Mouse (Mus musculus) heart, adult 2 months (tissue): ENCODE results near the gene Atad5. TPM values are rescaled to one million over a fixed set of nuclear protein-coding genes. Genes with fewer than 3 reads are reported as not detected.

Experiments
- DNase-seq, 2 experiments: peaks; one replicate each; pipeline ENCODE4 v3.0.0; 2021
- H3K27ac ChIP-seq: fragments of 200-600 bp; 2 replicates; pipeline ENCODE4 v1.8.1; 2022
- H3K27me3 ChIP-seq: fragments of 200-500 bp; 2 replicates; pipeline ENCODE4 v1.6.1; 2012; ENCODE audit warnings: mild to moderate bottlenecking, low read length, inconsistent platforms, mixed read lengths; ENCODE audit not compliant: control insufficient read depth, insufficient read depth
- H3K36me3 ChIP-seq: fragments of 200-500 bp; 2 replicates; pipeline ENCODE4 v1.6.1; 2012; ENCODE audit warnings: low read length, inconsistent platforms; ENCODE audit not compliant: control insufficient read depth, insufficient read depth
- H3K4me1 ChIP-seq: fragments of 200-500 bp; 2 replicates; pipeline ENCODE4 v1.6.1; 2011; ENCODE audit warnings: low read length; ENCODE audit not compliant: control insufficient read depth, insufficient read depth
- H3K4me3 ChIP-seq: fragments of 200-600 bp; 2 replicates; pipeline ENCODE4 v1.8.1; 2022
- H3K79me2 ChIP-seq: fragments of 200-500 bp; replicated peaks from 2 replicates; pipeline ENCODE4 v1.6.1; 2012; ENCODE audit warnings: mild to moderate bottlenecking, inconsistent platforms, low read length, moderate library complexity, mixed read lengths; ENCODE audit not compliant: control insufficient read depth, insufficient read depth
- H3K9ac ChIP-seq: fragments of 200-500 bp; 2 replicates; pipeline ENCODE4 v1.6.1; 2012; ENCODE audit warnings: low read depth, mild to moderate bottlenecking, control low read depth, inconsistent platforms, low read length, mixed read lengths
- CTCF ChIP-seq: fragments of 200-600 bp; IDR thresholded peaks from 2 replicates; pipeline ENCODE4 v1.8.1; 2022; ENCODE audit warnings: antibody characterized with exemption, mild to moderate bottlenecking, moderate library complexity
- EP300 ChIP-seq: fragments of 200-500 bp; IDR thresholded peaks from 2 replicates; pipeline ENCODE4 v1.6.1; 2011; ENCODE audit warnings: low read depth, low read length, control low read depth; ENCODE audit not compliant: insufficient read depth
- POLR2A ChIP-seq: fragments of 200-500 bp; IDR thresholded peaks from 2 replicates; pipeline ENCODE4 v1.6.1; 2011; ENCODE audit warnings: mild to moderate bottlenecking, low read depth, low read length, control low read depth; ENCODE audit not compliant: insufficient read depth
- WGBS: fragments of 180-500 bp; shearing (Covaris S2); methylation state at CpG from one replicate; pipeline ENCODE4 v1.1.7; 2018; 5-methylcytosine and 5-hydroxymethylcytosine counted together
- intact Hi-C: fragments of 180-260 bp; cut with DNase I; formaldehyde crosslinking; loops from one replicate; pipeline ENCODE4 v1.15.1; 2025
- long read RNA-seq: library from polyadenylated mRNA; stranded (forward); transcript quantifications from one replicate; pipeline ENCODE4 v2.0.0, GENCODE M21; 2021
- polyA plus RNA-seq: library from polyadenylated mRNA; depleted of rRNA; stranded (reverse); fragments of >200 nt; gene quantifications from 2 replicates; pipeline ENCODE4 v1.2.3, GENCODE M21; 2012; rRNA removed
- total RNA-seq, 2 experiments: library from RNA; stranded (reverse); gene quantifications; 2 replicates each; pipeline ENCODE4 v1.2.3; 2021

Atad5 gene
- under 1 TPM; 0.70 to 0.84 TPM for total RNA-seq
- polyA plus RNA-seq: 0.27 and 0.44 TPM in 2 replicates
- long read RNA-seq: 0 reads

- Histone ChIP-seq H3K9ac (peak within 1 kb of the TSS; percentile 66), H3K27me3 (no peaks in the 10 kb centered on the region), H3K4me3 (peak within 1 kb of the TSS; percentile 97), H3K36me3 (no peaks in the 10 kb centered on the region), H3K4me1 (no peaks in the 10 kb centered on the region; the same call in 1 of the 2 replicates), H3K27ac (peak within 1 kb of the TSS; percentile 67), H3K79me2 (no peaks in the 10 kb centered on the region)
- peak; percentile 90 to 96 for DNase-seq
- intact Hi-C loops: loop anchor here (5.0 kb wide), 2 partner anchors 53 to 93 kb away; partner anchors contain the start of genes Rnf135 and Tefm
- WGBS: 3% methylated on average over 57 of the region's 57 CpGs
- TF ChIP-seq POLR2A: no peak; the same call in 1 of the 2 replicates
- TF ChIP-seq EP300: peak; percentile 67; the same call in 1 of the 2 replicates
- 0 out of 2 replicates have a peak, but pooled peaks have one; percentile 5 for TF ChIP-seq CTCF
Measured at GRCm38 (mm10) chr11:80088917-80089816, at the start of gene Atad5. Gene Atad5 (plus strand): TSS chr11:80089400.

- Histone ChIP-seq H3K4me3 (no peak overlapping the region), H3K4me1 (no peaks in the 10 kb centered on the region), H3K27me3 (no peaks in the 10 kb centered on the region), H3K36me3 (no peaks in the 10 kb centered on the region), H3K9ac (no peak overlapping the region), H3K79me2 (no peaks in the 10 kb centered on the region), H3K27ac (no peak overlapping the region)
- intact Hi-C loops: loop anchor here (5.0 kb wide), 1 partner anchor 164 kb away; the partner anchor contains the start of gene Rhot1
- DNase-seq: peak; percentile 33 to 41
- peak; percentile 61; the same call in 1 of the 2 replicates for TF ChIP-seq EP300
- peak; percentile 86 for TF ChIP-seq CTCF
- no peak for TF ChIP-seq POLR2A
- 50% methylated on average over 10 of the region's 10 CpGs for WGBS
Measured at GRCm38 (mm10) chr11:80042615-80043418, 46.4 kb upstream of the Atad5 start.

- no peak overlapping the region for H3K27ac ChIP-seq
- no peaks in the 10 kb centered on the region for H3K79me2 ChIP-seq
- intact Hi-C loops: loop anchor here (5.0 kb wide), 1 partner anchor 164 kb away; the partner anchor contains the start of gene Rhot1
- no peak for DNase-seq
- H3K36me3 ChIP-seq: no peaks in the 10 kb centered on the region
- no peak overlapping the region for H3K4me3 ChIP-seq
- 78% methylated on average over 8 of the region's 8 CpGs for WGBS
- no peak overlapping the region for H3K9ac ChIP-seq
- TF ChIP-seq POLR2A: no peak
- TF ChIP-seq CTCF: no peak
- H3K27me3 ChIP-seq: no peaks in the 10 kb centered on the region
- no peaks in the 10 kb centered on the region for H3K4me1 ChIP-seq
Measured at GRCm38 (mm10) chr11:80043419-80043817, 45.8 kb upstream of the Atad5 start.

- no peak overlapping the region for H3K27ac ChIP-seq
- intact Hi-C loops: no loop called here
- WGBS: 62% methylated on average over 7 of the region's 7 CpGs
Measured at GRCm38 (mm10) chr11:80046856-80047255, 42.3 kb upstream of the Atad5 start.

GRCm38 (mm10) chr11:80050088-80050487, 39.1 kb upstream of the Atad5 start:
- intact Hi-C loops: no loop called here
- Histone ChIP-seq H3K27me3 (no peaks in the 10 kb centered on the region), H3K27ac (peak overlapping the region; percentile 3; the same call in 1 of the 2 replicates), H3K79me2 (0 out of 2 replicates have a peak, but pooled peaks cover 1% of the 10 kb centered on the region), H3K4me3 (no peak overlapping the region), H3K4me1 (no peaks in the 10 kb centered on the region; the same call in 1 of the 2 replicates), H3K9ac (no peak overlapping the region), H3K36me3 (no peaks in the 10 kb centered on the region)
- no peak for TF ChIP-seq POLR2A
- TF ChIP-seq CTCF: 0 out of 2 replicates have a peak, but pooled peaks have one; percentile 4
- DNase-seq: peak in 1 of 2 experiments; percentile 27
- WGBS: 39% methylated on average over 2 of the region's 2 CpGs

More at GRCm38 (mm10) chr11:80046856-80047255, 42.3 kb upstream of the Atad5 start:
- DNase-seq: no peak
- TF ChIP-seq CTCF (no peak), POLR2A (no peak), EP300 (no peak)
- no peak overlapping the region for H3K4me3 ChIP-seq
- no peaks in the 10 kb centered on the region for H3K27me3 ChIP-seq
- H3K36me3 ChIP-seq: no peaks in the 10 kb centered on the region
- H3K4me1 ChIP-seq: no peaks in the 10 kb centered on the region; the same call in 1 of the 2 replicates
- H3K9ac ChIP-seq: no peak overlapping the region
- no peaks in the 10 kb centered on the region for H3K79me2 ChIP-seq
